Mouse (Mus musculus): ENCODE measurements at regions not wholly inside any gene's neighbourhood (a gene's known extent, or its start where the extent isn't known, plus 50 kb on each side); places are given as distances from the start of the nearest gene placed in this dataset.

DNA sequence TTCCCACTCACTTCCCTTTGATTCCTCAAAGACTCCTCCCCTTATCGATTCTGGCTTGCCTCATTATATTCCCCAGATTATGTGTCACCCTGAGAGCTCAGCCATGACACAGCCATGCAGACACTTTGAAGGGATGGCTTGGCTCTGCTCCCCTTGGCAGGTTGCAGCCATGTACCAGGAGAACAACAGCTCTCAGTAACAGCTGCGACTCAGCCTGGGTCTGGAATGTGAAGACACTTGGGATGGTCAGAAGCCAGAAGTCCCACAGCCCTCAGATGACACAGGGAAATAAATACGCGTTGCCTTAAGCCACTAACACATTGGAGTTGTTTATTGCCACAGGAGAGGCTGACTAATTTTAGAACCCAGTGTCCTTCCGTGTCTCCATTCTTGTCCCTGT, 234.4 kb downstream of the Map2k6 start:
- no peaks in the 10 kb centered on the region for H3K36me3 ChIP-seq (ENCODE audit: control insufficient read depth, insufficient read depth, low read length)
- H3K4me3 ChIP-seq, result no peak overlapping the region
- H3K27ac ChIP-seq, result no peak overlapping the region
- DNase-seq, result no peak
- intact Hi-C loops (cut with DNase I), result no loop called here
- no peaks in the 10 kb centered on the region for H3K79me2 ChIP-seq (replicated peaks; ENCODE audit: control insufficient read depth, insufficient read depth, low read length)
- H3K4me1 ChIP-seq (ENCODE audit: control insufficient read depth, insufficient read depth, low read length), result no peaks in the 10 kb centered on the region
- TF ChIP-seq POLR2A (IDR thresholded peaks at IDR 0.05; ENCODE audit: insufficient read depth, low read depth, low read length) (no peak), CTCF (IDR thresholded peaks at IDR 0.05) (no peak), EP300 (IDR thresholded peaks at IDR 0.05; ENCODE audit: insufficient read depth, low read depth, low read length) (no peak)
- no peak overlapping the region for H3K9ac ChIP-seq (ENCODE audit: low read depth, low read length)
- no peaks in the 10 kb centered on the region for H3K27me3 ChIP-seq (ENCODE audit: control insufficient read depth, insufficient read depth, low read length)
- 51% methylated on average over 5 of the region's 5 CpGs for WGBS

DNA sequence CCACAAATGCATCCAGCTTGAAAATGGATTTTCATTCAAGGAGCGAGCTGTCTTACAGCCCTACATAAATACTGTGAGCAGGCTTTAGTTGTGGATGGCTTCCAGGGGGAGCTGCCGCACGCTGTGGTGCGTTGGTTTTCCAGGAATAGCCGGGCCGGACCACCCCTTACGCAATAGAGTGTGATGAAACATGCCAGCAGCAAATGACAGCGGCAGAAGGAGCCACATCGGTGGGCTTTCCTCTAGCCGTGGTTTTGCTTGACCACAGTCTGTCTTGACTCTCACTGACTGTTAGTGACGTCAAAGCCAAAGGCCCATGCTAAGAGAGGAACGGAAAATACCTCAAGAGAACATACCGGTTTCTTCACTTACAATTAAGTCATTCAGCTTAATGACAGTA, 243.6 kb downstream of the Map2k6 start:
- Histone ChIP-seq H3K27me3 (ENCODE audit: control insufficient read depth, insufficient read depth, low read length) (no peaks in the 10 kb centered on the region), H3K27ac (no peak overlapping the region), H3K9ac (ENCODE audit: low read depth, low read length) (no peak overlapping the region), H3K79me2 (replicated peaks; ENCODE audit: control insufficient read depth, insufficient read depth, low read length) (no peaks in the 10 kb centered on the region), H3K36me3 (ENCODE audit: control insufficient read depth, insufficient read depth, low read length) (no peaks in the 10 kb centered on the region), H3K4me3 (no peak overlapping the region), H3K4me1 (ENCODE audit: control insufficient read depth, insufficient read depth, low read length) (no peaks in the 10 kb centered on the region)
- TF ChIP-seq CTCF (IDR thresholded peaks at IDR 0.05), result no peak
- no peak for DNase-seq
- intact Hi-C loops (cut with DNase I), result no loop called here
- 83% methylated on average over 13 of the region's 13 CpGs for WGBS

DNA sequence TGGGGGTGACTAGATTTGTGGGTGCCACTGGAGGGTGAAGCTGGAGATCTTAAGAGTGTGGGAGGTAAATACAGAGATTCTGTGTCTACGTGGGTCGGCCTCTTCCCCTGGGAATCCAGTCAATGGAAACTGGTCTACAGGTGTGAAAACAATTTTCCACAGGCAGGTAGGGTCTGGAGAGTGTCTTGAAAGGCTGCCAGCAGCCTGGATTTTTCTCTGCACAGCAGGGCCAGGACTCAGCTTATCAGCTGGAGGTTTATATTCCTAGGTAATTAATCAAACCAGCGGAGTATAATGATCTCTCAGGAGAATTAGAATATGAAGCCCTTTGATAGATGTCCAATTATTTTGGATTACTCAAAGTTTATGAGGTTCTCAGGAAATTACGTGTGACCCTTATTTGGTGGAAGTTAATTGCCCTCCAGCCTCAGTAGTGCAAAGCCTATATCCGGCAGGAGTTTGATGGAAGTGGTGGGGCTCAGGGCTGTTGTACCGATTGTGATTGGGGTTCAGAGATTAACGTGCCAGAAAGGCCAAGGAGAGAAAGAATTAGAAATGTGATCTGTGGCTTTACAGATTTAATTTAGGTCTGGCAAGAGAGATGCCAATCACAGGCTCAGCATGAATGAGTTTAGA, 250.8 kb downstream of the Map2k6 start:
- DNase-seq, result no peak
- intact Hi-C loops (cut with DNase I), result no loop called here
- Histone ChIP-seq H3K9ac (ENCODE audit: low read depth, low read length) (no peak overlapping the region), H3K27ac (no peak overlapping the region), H3K27me3 (ENCODE audit: control insufficient read depth, insufficient read depth, low read length) (no peaks in the 10 kb centered on the region), H3K79me2 (replicated peaks; ENCODE audit: control insufficient read depth, insufficient read depth, low read length) (no peaks in the 10 kb centered on the region), H3K36me3 (ENCODE audit: control insufficient read depth, insufficient read depth, low read length) (no peaks in the 10 kb centered on the region), H3K4me3 (no peak overlapping the region), H3K4me1 (ENCODE audit: control insufficient read depth, insufficient read depth, low read length) (no peaks in the 10 kb centered on the region)
- 69% methylated on average over 7 of the region's 7 CpGs for WGBS
- no peak for TF ChIP-seq POLR2A (IDR thresholded peaks at IDR 0.05; ENCODE audit: insufficient read depth, low read depth, low read length)
- no peak for TF ChIP-seq CTCF (IDR thresholded peaks at IDR 0.05)
- no peak for TF ChIP-seq EP300 (IDR thresholded peaks at IDR 0.05; ENCODE audit: insufficient read depth, low read depth, low read length)

DNA sequence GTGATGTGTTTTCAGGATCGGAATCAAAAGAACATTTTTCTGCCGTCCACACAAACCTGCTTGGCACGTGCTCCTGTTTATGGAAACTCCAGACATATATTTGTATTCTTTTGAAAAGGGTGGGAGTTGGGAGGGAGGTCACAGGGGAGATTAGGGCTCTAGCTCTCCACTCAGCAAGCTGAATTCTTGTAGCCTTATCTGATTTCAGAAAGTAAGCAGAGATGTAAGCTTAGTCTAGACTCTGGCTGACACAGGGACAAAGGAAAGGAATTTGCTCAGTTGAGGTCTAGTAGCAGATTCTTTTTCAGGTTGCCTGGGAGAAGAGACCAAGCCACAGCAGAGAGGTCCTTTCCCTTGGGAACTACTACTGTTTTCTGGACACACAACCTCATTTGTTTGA, 253.1 kb downstream of the Map2k6 start:
- Histone ChIP-seq H3K36me3 (ENCODE audit: control insufficient read depth, insufficient read depth, low read length) (no peaks in the 10 kb centered on the region), H3K4me1 (ENCODE audit: control insufficient read depth, insufficient read depth, low read length) (no peaks in the 10 kb centered on the region), H3K9ac (ENCODE audit: low read depth, low read length) (no peak overlapping the region), H3K4me3 (no peak overlapping the region), H3K79me2 (replicated peaks; ENCODE audit: control insufficient read depth, insufficient read depth, low read length) (no peaks in the 10 kb centered on the region), H3K27me3 (ENCODE audit: control insufficient read depth, insufficient read depth, low read length) (no peaks in the 10 kb centered on the region), H3K27ac (no peak overlapping the region)
- WGBS, result 41% methylated on average over 3 of the region's 3 CpGs
- no peak for TF ChIP-seq POLR2A (IDR thresholded peaks at IDR 0.05; ENCODE audit: insufficient read depth, low read depth, low read length)
- TF ChIP-seq CTCF (IDR thresholded peaks at IDR 0.05), result no peak
- no peak for TF ChIP-seq EP300 (IDR thresholded peaks at IDR 0.05; ENCODE audit: insufficient read depth, low read depth, low read length)
- intact Hi-C loops (cut with DNase I), result no loop called here
- DNase-seq, result no peak

DNA sequence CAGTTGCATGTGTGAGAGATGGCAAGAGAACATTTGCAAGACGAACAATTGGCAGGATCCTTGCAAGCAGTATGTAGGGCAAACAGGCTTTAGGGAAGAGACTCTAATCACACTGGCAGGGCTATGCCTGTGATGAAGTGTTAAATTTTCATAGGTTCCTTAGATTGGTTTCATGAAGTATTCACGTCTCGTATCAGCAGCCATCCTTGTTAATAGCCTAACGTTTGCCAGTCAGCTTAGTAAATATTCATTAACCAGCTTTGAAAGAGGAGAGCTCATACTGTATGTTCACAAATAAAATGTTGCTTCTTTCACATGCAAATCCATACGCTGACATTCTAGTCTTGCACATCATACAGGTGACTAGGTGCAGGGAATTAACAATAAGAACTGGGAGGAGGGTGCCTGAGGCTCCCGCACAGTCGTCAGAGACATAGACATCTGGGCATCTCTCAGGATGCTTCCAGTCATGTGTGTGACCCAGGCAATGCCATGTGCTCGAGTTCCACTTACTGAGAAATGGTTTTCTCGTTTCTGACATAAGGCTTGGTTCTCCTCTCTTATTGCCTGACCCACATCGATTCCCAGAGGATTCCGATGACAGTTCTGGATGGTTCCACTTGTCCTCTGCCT, 257.7 kb downstream of the Map2k6 start:
- DNase-seq, result no peak
- Histone ChIP-seq H3K27me3 (ENCODE audit: control insufficient read depth, insufficient read depth, low read length) (no peaks in the 10 kb centered on the region), H3K4me1 (ENCODE audit: control insufficient read depth, insufficient read depth, low read length) (no peaks in the 10 kb centered on the region), H3K79me2 (replicated peaks; ENCODE audit: control insufficient read depth, insufficient read depth, low read length) (no peaks in the 10 kb centered on the region), H3K36me3 (ENCODE audit: control insufficient read depth, insufficient read depth, low read length) (no peaks in the 10 kb centered on the region), H3K9ac (ENCODE audit: low read depth, low read length) (no peak overlapping the region), H3K27ac (no peak overlapping the region), H3K4me3 (no peak overlapping the region)
- 82% methylated on average over 11 of the region's 11 CpGs for WGBS
- TF ChIP-seq EP300 (IDR thresholded peaks at IDR 0.05; ENCODE audit: insufficient read depth, low read depth, low read length) (no peak), POLR2A (IDR thresholded peaks at IDR 0.05; ENCODE audit: insufficient read depth, low read depth, low read length) (no peak)
- intact Hi-C loops (cut with DNase I), result no loop called here

DNA sequence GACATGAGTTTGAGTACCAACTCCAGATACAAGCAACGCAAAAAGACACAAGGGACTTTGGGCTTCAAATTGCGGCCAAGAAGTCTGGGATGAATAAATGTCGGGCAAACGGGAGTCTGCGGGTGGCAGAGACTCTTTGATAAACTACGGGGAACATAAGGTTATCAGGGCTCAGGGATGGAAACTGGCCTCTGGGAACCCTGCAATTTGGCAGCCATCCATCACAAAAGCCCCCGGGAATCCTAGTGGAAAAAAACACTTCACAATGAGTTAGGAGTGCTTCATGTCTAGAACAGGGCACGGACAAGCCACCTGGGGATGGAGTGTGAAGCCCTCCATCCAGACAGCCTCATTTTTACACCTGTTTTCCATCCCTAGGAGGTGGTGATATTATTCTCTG, 258.9 kb downstream of the Map2k6 start:
- intact Hi-C loops (cut with DNase I), result no loop called here
- Histone ChIP-seq H3K4me3 (no peak overlapping the region), H3K4me1 (ENCODE audit: control insufficient read depth, insufficient read depth, low read length) (no peaks in the 10 kb centered on the region), H3K27me3 (ENCODE audit: control insufficient read depth, insufficient read depth, low read length) (no peaks in the 10 kb centered on the region), H3K79me2 (replicated peaks; ENCODE audit: control insufficient read depth, insufficient read depth, low read length) (no peaks in the 10 kb centered on the region), H3K27ac (no peak overlapping the region), H3K9ac (ENCODE audit: low read depth, low read length) (no peak overlapping the region), H3K36me3 (ENCODE audit: control insufficient read depth, insufficient read depth, low read length) (no peaks in the 10 kb centered on the region)
- WGBS, result 18% methylated on average over 8 of the region's 8 CpGs
- TF ChIP-seq POLR2A (IDR thresholded peaks at IDR 0.05; ENCODE audit: insufficient read depth, low read depth, low read length), result no peak
- TF ChIP-seq CTCF (IDR thresholded peaks at IDR 0.05), result no peak
- no peak for TF ChIP-seq EP300 (IDR thresholded peaks at IDR 0.05; ENCODE audit: insufficient read depth, low read depth, low read length)
- no peak for DNase-seq
